Mouse (Mus musculus) midbrain, postnatal 0 days (tissue): ENCODE measurements around the gene Xbp1. TPM values are rescaled to one million over a fixed set of nuclear protein-coding genes. Genes with fewer than 3 reads are reported as not detected.
"Not testable (repeated sequence)": the region's sequence is repeated elsewhere in the genome, so short reads cannot be mapped to it uniquely, and the experiment has no call there.

Source experiments
- ATAC-seq: fragments of 200-750 bp; cut with Nextera tagmentation; 2 replicates; pipeline ENCODE4 v1.8.0; 2017; ENCODE audit warnings: moderate number of reproducible peaks, mild to moderate bottlenecking, moderate TSS enrichment, moderate library complexity; ENCODE audit not compliant: low FRiP score
- DNase-seq: peaks from one replicate; pipeline ENCODE4 v3.0.0-alpha.2; 2015; ENCODE audit warnings: low spot score
- H3K27ac ChIP-seq: fragments of 300-500 bp; sonication (generic); 2 replicates; pipeline ENCODE4 v1.5.1; 2014; ENCODE audit warnings: low read depth, mild to moderate bottlenecking, low read length, mixed read lengths
- H3K27me3 ChIP-seq: fragments of 300-500 bp; sonication (generic); 2 replicates; pipeline ENCODE4 v1.6.1; 2014; ENCODE audit warnings: low read length, control low read depth, mixed read lengths; ENCODE audit not compliant: insufficient read depth
- H3K36me3 ChIP-seq: fragments of 300-500 bp; sonication (generic); 2 replicates; pipeline ENCODE4 v1.6.1; 2014; ENCODE audit warnings: low read length, control low read depth, mixed read lengths; ENCODE audit not compliant: insufficient read depth
- H3K4me1 ChIP-seq: fragments of 300-500 bp; sonication (generic); 2 replicates; pipeline ENCODE4 v1.6.1; 2014; ENCODE audit warnings: mild to moderate bottlenecking, control low read depth, antibody characterized with exemption, low read length, mixed read lengths; ENCODE audit not compliant: insufficient read depth
- H3K4me2 ChIP-seq: fragments of 300-500 bp; sonication (generic); 2 replicates; pipeline ENCODE4 v1.6.1; 2014; ENCODE audit warnings: low read depth, mild to moderate bottlenecking, low read length, mixed read lengths; ENCODE audit not compliant: poor library complexity, severe bottlenecking
- H3K4me3 ChIP-seq: fragments of 300-500 bp; sonication (generic); 2 replicates; pipeline ENCODE4 v1.5.1; 2014; ENCODE audit warnings: low read depth, mild to moderate bottlenecking, low read length, moderate library complexity
- H3K9ac ChIP-seq: fragments of 300-500 bp; sonication (generic); replicated peaks from 2 replicates; pipeline ENCODE4 v1.6.1; 2014; ENCODE audit warnings: mild to moderate bottlenecking, low read length, moderate library complexity, mixed read lengths; ENCODE audit not compliant: poor library complexity, severe bottlenecking
- H3K9me3 ChIP-seq: fragments of 300-500 bp; sonication (generic); 2 replicates; pipeline ENCODE4 v1.6.1; 2016; ENCODE audit warnings: low read length, control low read depth
- CTCF ChIP-seq: IDR thresholded peaks from 2 replicates; pipeline ENCODE4 v1.5.1; 2016; ENCODE audit warnings: antibody characterized with exemption, mild to moderate bottlenecking
- WGBS: fragments of 180-500 bp; shearing (Covaris S2); extraction: QIAGEN DNeasy Blood & Tissue Kit; methylation state at CpG from one replicate; pipeline ENCODE4 v1.1.7; 2014; 5-methylcytosine and 5-hydroxymethylcytosine counted together
- polyA plus RNA-seq: library from polyadenylated mRNA; unstranded; fragments of >200 nt; fragmentation: Nextera tagmentation; extraction: Ambion mirVana; gene quantifications from 2 replicates; pipeline ENCODE4 v1.2.1, GENCODE M21; 2015
- total RNA-seq: library from RNA; depleted of rRNA; stranded (reverse); fragments of >200 nt; gene quantifications from 2 replicates; pipeline ENCODE4 v1.2.3, GENCODE M21; 2014

Gene Xbp1
- total and polyA plus RNA-seq, 2 experiments from 2014 or later: 97.4 to 120 TPM

DNA sequence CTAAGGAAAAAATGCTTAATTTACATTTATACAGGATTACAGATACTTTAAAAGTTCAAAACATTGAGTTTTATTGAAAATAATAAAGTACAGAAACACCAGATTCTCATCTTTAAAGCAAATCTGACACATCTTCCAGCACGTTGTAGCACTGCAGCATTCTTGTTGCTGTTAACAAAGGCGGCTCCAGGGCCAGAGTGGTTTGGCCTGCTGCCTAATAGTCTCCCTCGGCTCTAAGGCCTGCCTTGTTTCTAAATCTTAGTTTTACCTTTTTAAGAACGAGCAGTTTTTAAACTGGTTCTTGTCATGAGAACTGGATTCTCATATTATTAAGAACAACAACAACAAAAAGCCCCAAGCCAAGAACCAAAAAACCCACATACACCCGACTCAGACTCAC, 8.4 kb downstream of the Xbp1 start:
- Histone ChIP-seq H3K9me3 (no peaks in the 10 kb centered on the region), H3K4me3 (no peak overlapping the region), H3K4me1 (no peaks in the 10 kb centered on the region), H3K9ac (no peak overlapping the region), H3K27me3 (no peaks in the 10 kb centered on the region), H3K27ac (no peak overlapping the region), H3K4me2 (no peak overlapping the region), H3K36me3 (peaks cover 55% of the 10 kb centered on the region)
- ATAC-seq (no peak), DNase-seq (no peak)
- no peak for TF ChIP-seq CTCF
- 64% methylated on average over 5 of the region's 5 CpGs for WGBS

DNA sequence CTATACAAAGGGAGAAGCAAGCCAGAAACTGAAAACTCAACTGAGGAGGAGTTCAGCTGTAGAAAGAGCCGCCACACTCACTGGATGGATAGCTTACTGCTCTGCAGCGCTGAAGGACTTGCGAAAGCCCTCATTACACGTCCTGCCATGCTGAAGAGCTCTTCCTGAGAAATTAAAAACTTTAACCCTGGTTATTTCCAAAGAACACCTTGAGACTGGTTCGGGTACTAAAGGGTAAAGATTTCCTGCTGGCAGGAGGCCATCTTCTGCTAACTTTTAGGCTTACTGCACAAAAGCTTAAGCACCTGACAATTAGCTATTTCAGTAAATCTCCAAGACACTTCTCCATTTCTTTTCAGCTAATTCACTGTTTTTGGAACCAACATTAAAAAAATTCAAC, 9.7 kb downstream of the Xbp1 start:
- Histone ChIP-seq H3K9ac (no peak overlapping the region), H3K4me3 (no peak overlapping the region), H3K4me2 (no peak overlapping the region), H3K27me3 (no peaks in the 10 kb centered on the region), H3K4me1 (no peaks in the 10 kb centered on the region), H3K9me3 (no peaks in the 10 kb centered on the region), H3K27ac (no peak overlapping the region), H3K36me3 (peaks cover 52% of the 10 kb centered on the region)
- no peak for DNase-seq
- no peak for ATAC-seq
- no peak for TF ChIP-seq CTCF
- 85% methylated on average over 5 of the region's 5 CpGs for WGBS

DNA sequence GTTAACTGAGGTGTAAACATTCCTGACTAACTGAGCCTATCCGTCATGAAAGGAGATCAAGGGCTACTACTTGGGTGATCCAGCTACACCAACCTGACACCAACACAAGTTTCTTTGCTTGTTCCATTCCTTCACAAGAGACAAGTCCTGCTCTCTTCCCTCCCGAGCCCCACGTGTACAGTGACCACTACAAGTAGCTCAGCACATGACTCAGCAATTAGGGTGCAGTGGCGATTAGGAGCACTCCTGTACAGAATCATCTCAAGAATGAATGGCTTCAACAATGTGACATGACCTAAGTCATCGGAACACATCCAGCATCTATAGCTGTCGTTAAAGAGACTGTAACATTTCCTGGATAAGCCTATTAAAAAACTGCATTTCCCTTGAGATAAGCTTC, 10.3 kb downstream of the Xbp1 start:
- Histone ChIP-seq H3K4me2 (no peak overlapping the region), H3K4me3 (no peak overlapping the region), H3K4me1 (no peaks in the 10 kb centered on the region), H3K27me3 (no peaks in the 10 kb centered on the region), H3K36me3 (peaks cover 48% of the 10 kb centered on the region), H3K27ac (no peak overlapping the region), H3K9me3 (no peaks in the 10 kb centered on the region), H3K9ac (no peak overlapping the region)
- ATAC-seq: no peak
- no peak for TF ChIP-seq CTCF
- DNase-seq: no peak
- 68% methylated on average over 6 of the region's 6 CpGs for WGBS

DNA sequence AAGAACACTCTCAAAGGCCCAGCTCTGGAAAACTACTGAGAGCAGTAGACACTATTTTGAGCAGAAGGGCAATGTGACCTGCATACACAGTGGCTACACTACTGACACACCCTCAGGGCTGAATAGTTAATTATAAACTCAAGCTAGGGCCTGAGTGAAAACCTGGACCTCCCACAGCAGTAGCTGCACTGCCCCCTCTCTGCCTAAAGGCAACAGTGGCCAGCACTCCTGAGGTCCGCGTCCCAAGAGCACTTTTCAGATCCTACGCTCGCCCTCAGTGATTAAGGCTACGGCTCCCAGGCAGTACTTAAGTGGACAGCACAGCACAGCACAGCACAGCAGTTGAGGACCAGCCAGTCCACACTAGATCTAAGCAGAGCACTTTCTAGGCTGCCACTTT, 12.6 kb downstream of the Xbp1 start:
- H3K4me2 ChIP-seq: no peak overlapping the region
- H3K4me1 ChIP-seq: no peaks in the 10 kb centered on the region
- peaks cover 48% of the 10 kb centered on the region for H3K36me3 ChIP-seq
- no peak for TF ChIP-seq CTCF
- H3K27ac ChIP-seq: no peak overlapping the region
- DNase-seq (no peak), ATAC-seq (no peak)
- H3K27me3 ChIP-seq: no peaks in the 10 kb centered on the region
- no peaks in the 10 kb centered on the region for H3K9me3 ChIP-seq
- H3K9ac ChIP-seq: no peak overlapping the region
- 85% methylated on average over 5 of the region's 5 CpGs for WGBS
- no peak overlapping the region for H3K4me3 ChIP-seq

DNA sequence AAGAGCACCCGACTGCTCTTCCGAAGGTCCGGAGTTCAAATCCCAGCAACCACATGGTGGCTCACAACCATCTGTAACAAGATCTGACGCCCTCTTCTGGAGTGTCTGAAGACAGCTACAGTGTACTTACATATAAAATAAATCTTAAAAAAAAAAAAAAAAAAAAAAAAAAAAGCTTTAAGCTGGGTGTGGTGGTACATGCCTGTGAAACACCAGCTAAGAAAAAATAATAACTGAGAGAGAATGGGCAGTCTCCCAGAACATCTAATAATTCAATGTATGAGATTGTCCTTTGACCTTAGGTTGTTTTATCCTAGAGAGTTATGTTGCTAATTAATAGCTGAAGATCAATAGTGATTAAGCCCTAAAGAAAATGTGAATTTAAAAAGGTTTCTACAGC, 17.0 kb downstream of the Xbp1 start:
- H3K4me2 ChIP-seq, ATAC-seq, DNase-seq, H3K27ac ChIP-seq, H3K4me1 ChIP-seq, H3K9ac ChIP-seq, H3K4me3 ChIP-seq, H3K27me3 ChIP-seq, H3K9me3 ChIP-seq: not testable (repeated sequence)
- WGBS: 91% methylated on average over 4 of the region's 4 CpGs
- peaks cover 23% of the 10 kb centered on the region for H3K36me3 ChIP-seq

DNA sequence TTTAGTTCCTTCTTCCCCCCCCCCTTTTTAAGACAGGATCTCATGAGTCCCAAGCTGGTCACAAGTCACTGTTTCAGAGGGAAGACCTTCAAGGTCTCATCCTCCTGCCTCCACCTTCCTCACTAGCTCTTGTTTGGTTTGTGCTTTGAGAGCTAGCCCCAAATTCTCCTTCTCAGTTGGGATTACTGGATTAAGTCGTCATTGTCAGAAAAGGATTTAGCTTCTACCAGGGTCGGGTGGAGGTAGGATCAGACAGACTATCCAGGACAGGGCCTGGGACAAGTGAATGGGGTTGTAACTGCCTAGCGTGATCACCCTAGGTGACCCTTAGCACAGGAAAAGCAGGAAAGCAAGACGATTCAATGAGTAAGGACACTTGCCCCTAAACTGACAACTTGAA, 19.9 kb downstream of the Xbp1 start:
- Histone ChIP-seq H3K4me2 (peak overlapping the region; percentile 78), H3K9ac (no peak overlapping the region), H3K9me3 (no peaks in the 10 kb centered on the region), H3K4me3 (peak overlapping the region; percentile 98; the same call in 1 of the 2 replicates), H3K4me1 (peaks cover 8% of the 10 kb centered on the region; the same call in 1 of the 2 replicates), H3K27me3 (no peaks in the 10 kb centered on the region), H3K36me3 (no peaks in the 10 kb centered on the region), H3K27ac (no peak overlapping the region)
- no peak for DNase-seq
- no peak for TF ChIP-seq CTCF
- WGBS: 26% methylated on average over 4 of the region's 4 CpGs
- no peak for ATAC-seq
